Mouse (Mus musculus) midbrain, embryonic 15.5 days (tissue): ENCODE results near the gene Acyp1. TPM values are rescaled to one million over a fixed set of nuclear protein-coding genes. Genes with fewer than 3 reads are reported as not detected.
"Not testable (repeated sequence)": the region's sequence is repeated elsewhere in the genome, so short reads cannot be mapped to it uniquely, and the experiment has no call there.

Experiments used
- ATAC-seq: fragments of 200-750 bp; cut with Nextera tagmentation; replicated peaks from 2 replicates; pipeline ENCODE4 v1.8.0; 2017; ENCODE audit warnings: moderate TSS enrichment
- H3K27ac ChIP-seq: fragments of 300-500 bp; sonication (generic); 2 replicates; pipeline ENCODE4 v1.5.1; 2015; ENCODE audit warnings: mild to moderate bottlenecking, inconsistent platforms
- H3K27me3 ChIP-seq: fragments of 300-500 bp; sonication (generic); replicated peaks from 2 replicates; pipeline ENCODE4 v1.6.1; 2015; ENCODE audit warnings: inconsistent platforms
- H3K36me3 ChIP-seq: fragments of 300-500 bp; sonication (generic); replicated peaks from 2 replicates; pipeline ENCODE4 v1.6.1; 2015; ENCODE audit warnings: inconsistent platforms
- H3K4me1 ChIP-seq: fragments of 300-500 bp; sonication (generic); 2 replicates; pipeline ENCODE4 v1.6.1; 2015; ENCODE audit warnings: inconsistent platforms
- H3K4me2 ChIP-seq: fragments of 300-500 bp; sonication (generic); 2 replicates; pipeline ENCODE4 v1.6.1; 2015; ENCODE audit warnings: inconsistent platforms, mild to moderate bottlenecking, moderate library complexity
- H3K4me3 ChIP-seq: fragments of 300-500 bp; sonication (generic); 2 replicates; pipeline ENCODE4 v1.5.1; 2015; ENCODE audit warnings: mild to moderate bottlenecking, inconsistent platforms
- H3K9ac ChIP-seq: fragments of 300-500 bp; sonication (generic); 2 replicates; pipeline ENCODE4 v1.6.1; 2015; ENCODE audit warnings: mild to moderate bottlenecking, inconsistent platforms
- H3K9me3 ChIP-seq: fragments of 300-500 bp; sonication (generic); 2 replicates; pipeline ENCODE4 v1.6.1; 2016; ENCODE audit warnings: inconsistent platforms
- WGBS: fragments of 180-500 bp; shearing (Covaris S2); methylation state at CpG from one replicate; pipeline ENCODE4 v1.1.7; 2015; ENCODE audit warnings: mixed read lengths; 5-methylcytosine and 5-hydroxymethylcytosine counted together
- polyA plus RNA-seq: library from polyadenylated mRNA; unstranded; fragments of >200 nt; fragmentation: Nextera tagmentation; extraction: Ambion mirVana; gene quantifications from 2 replicates; pipeline ENCODE4 v1.2.1, GENCODE M21; 2015

Acyp1 gene
- polyA plus RNA-seq, 1 experiment from 2014 or later, result 49.2 TPM

DNA sequence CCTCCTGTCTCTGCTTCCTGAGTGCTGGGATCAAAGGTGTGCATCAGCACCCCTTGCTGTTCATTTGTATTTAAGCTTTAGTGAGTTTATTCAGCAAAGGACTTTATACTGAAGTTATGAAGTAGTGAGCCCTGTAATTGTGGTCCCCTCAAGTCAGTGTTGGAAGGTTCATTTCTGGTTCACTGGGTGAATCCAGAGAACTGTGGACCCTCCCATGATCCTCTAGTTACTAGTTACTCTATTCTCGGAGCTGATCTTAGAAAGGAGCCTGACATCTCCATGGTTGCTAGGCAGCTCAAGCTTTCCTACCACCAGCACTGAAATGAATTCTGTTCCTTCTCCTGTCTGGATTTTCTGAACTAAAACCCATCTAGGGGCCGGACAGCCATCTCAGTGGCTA, 7.3 kb upstream of the Acyp1 start:
- no peak overlapping the region for H3K27ac ChIP-seq
- WGBS, result 89% methylated on average over 2 of the region's 2 CpGs
- ATAC-seq, result no peak
- peaks cover 8% of the 10 kb centered on the region; the same call in 1 of the 2 replicates for H3K36me3 ChIP-seq
- H3K9ac ChIP-seq, result no peak overlapping the region
- no peaks in the 10 kb centered on the region for H3K27me3 ChIP-seq
- no peaks in the 10 kb centered on the region for H3K4me1 ChIP-seq
- H3K4me3 ChIP-seq, result no peak overlapping the region
- H3K4me2 ChIP-seq, result no peak overlapping the region
- no peaks in the 10 kb centered on the region for H3K9me3 ChIP-seq

DNA sequence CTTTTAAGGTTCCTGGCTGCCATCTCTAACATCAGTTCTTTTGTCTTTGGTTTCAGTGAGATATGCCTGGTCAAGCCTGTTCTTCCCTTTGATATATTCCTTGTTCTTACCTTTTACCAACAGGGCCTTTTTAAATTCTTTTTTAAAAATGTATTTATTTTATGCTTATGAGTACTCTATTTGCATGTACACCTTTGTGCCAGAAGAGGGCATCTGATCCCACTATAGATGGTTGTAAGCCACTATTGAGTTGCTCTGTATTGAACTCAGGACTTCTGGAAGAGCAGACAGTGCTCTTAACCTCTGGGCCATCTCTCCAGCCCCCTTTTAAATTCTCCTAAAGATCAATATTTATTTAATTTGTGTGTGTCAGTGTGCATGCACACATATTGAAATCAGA, 4.7 kb upstream of the Acyp1 start:
- no peak overlapping the region for H3K9ac ChIP-seq
- H3K9me3 ChIP-seq, result no peaks in the 10 kb centered on the region
- ATAC-seq, result no peak
- H3K4me2 ChIP-seq, result no peak overlapping the region
- H3K36me3 ChIP-seq, result no peaks in the 10 kb centered on the region
- peaks cover 14% of the 10 kb centered on the region for H3K4me1 ChIP-seq
- H3K27ac ChIP-seq, result no peak overlapping the region
- peaks cover 7% of the 10 kb centered on the region; the same call in 1 of the 2 replicates for H3K27me3 ChIP-seq
- no peak overlapping the region for H3K4me3 ChIP-seq

DNA sequence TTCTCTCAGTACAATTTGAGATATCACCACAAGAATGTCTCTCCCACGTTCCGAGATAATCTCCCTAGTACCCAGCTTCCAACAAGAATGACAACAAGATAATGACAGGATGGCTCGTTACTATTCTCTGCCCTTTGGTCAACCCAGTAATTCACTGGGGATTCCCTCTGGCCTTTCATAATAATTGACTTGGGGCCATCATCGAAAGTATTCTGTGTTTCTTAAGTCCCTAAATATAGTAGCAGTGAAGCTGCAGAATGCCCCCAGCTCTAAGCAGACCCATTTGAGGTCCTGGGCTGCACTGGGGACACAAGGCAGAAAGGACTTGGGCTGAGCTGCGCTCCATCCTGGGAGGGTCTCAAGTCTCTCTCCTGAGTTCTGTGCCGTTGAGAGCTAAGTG, 4.0 kb upstream of the Acyp1 start:
- Histone ChIP-seq H3K9me3 (no peaks in the 10 kb centered on the region), H3K9ac (no peak overlapping the region), H3K4me2 (no peak overlapping the region), H3K27me3 (peaks cover 7% of the 10 kb centered on the region; the same call in 1 of the 2 replicates), H3K36me3 (no peaks in the 10 kb centered on the region), H3K27ac (no peak overlapping the region), H3K4me1 (peaks cover 17% of the 10 kb centered on the region), H3K4me3 (no peak overlapping the region)
- 79% methylated on average over 6 of the region's 6 CpGs for WGBS
- no peak for ATAC-seq

DNA sequence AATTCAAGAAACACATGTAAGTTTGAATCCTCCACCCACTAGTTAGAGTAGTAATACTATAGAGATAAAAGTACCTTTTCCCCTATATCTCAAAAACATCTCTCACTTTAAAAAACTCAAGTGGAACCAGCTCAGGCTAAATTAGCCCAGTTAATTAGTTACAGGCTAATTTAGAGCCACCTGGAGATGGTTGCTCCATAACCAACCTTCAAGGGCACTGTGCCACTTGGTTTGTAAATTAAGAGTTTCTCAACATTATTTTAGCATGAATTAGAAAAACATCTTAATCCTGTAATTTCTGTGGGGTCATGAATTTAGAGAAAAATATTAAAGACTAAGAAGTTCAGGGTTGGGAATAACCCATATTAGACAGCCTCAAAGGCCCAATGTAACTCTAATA, 3.3 kb upstream of the Acyp1 start:
- Histone ChIP-seq H3K4me2 (no peak overlapping the region), H3K27me3 (peaks cover 7% of the 10 kb centered on the region; the same call in 1 of the 2 replicates), H3K4me1 (peaks cover 17% of the 10 kb centered on the region), H3K9me3 (no peaks in the 10 kb centered on the region), H3K36me3 (no peaks in the 10 kb centered on the region), H3K9ac (no peak overlapping the region), H3K27ac (no peak overlapping the region), H3K4me3 (no peak overlapping the region)
- no peak for ATAC-seq

DNA sequence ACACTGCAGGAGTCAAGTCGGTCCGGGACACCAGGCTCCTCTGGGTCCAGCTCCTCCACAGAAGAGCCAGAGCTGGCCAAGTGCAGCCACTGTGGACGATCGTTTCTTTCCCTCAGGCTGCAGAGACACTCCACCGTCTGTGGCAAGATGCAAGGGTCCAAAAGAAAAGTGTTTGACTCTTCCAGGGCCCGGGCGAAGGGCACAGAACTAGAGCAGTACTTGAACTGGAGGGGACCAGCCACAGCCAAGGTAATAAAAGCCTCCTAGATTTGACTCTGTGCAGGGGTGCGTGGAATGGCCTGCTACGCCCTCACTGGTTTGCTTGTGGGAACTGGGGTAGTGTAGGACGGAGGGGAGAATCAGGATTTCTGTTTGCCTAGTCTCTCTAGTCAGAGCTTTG, 2.4 kb upstream of the Acyp1 start:
- no peak overlapping the region for H3K4me3 ChIP-seq
- 84% methylated on average over 10 of the region's 10 CpGs for WGBS
- H3K9ac ChIP-seq, result no peak overlapping the region
- no peaks in the 10 kb centered on the region for H3K9me3 ChIP-seq
- no peak overlapping the region for H3K4me2 ChIP-seq
- H3K27ac ChIP-seq, result no peak overlapping the region
- peaks cover 7% of the 10 kb centered on the region; the same call in 1 of the 2 replicates for H3K27me3 ChIP-seq
- H3K4me1 ChIP-seq, result peaks cover 17% of the 10 kb centered on the region
- no peaks in the 10 kb centered on the region for H3K36me3 ChIP-seq
- ATAC-seq, result no peak

DNA sequence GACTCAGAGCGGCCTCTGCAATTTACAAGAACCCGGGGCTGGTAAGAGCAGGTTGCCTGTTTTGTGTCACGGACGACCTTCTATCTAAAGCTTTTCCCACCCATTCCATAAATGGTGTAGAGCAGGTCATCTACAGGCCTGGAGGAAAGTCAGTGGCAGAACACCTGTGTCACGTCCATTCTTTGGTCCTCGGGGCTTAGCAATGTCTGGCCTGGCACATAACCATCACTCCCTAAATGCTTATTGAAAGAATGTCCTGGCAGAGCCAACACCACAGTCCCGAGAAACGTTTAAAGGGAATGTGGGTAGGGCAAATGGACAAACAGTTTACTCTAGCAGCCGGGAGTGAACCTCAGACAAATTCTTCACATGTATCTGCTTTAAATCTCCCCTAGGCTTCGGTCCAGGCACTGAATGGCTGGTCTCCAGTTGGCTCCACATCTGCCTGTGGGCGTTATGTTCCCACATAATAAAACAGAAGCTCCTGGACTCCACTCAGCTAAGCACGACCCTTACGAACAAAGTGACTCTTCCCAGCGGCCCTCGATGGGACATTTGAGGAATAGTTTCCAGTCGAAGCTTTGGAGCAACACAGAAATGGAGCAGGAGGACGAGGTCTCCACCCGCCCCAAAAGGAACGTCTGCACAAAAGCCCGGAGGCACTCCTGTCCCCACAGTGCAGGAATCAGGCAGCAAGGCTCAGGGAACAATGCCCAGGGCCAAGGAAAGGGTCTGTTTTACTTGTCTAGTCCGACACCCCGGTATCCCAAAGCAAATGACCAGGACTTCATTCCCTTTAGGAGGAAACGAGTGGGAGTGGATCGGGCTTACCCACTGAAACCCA, 1.1 kb upstream of the Acyp1 start:
- H3K9ac ChIP-seq, result peak overlapping the region; percentile 44; the same call in 1 of the 2 replicates
- H3K27ac ChIP-seq, result no peak overlapping the region
- H3K27me3 ChIP-seq, result peaks cover 7% of the 10 kb centered on the region; the same call in 1 of the 2 replicates
- H3K9me3 ChIP-seq, result no peaks in the 10 kb centered on the region
- H3K4me1 ChIP-seq, result peaks cover 17% of the 10 kb centered on the region
- ATAC-seq, result 0 out of 2 replicates have a peak, but pooled peaks have one; percentile 6
- no peaks in the 10 kb centered on the region for H3K36me3 ChIP-seq
- H3K4me2 ChIP-seq, result peak overlapping the region; percentile 87
- WGBS, result 66% methylated on average over 24 of the region's 24 CpGs
- H3K4me3 ChIP-seq, result peak overlapping the region; percentile 50

DNA sequence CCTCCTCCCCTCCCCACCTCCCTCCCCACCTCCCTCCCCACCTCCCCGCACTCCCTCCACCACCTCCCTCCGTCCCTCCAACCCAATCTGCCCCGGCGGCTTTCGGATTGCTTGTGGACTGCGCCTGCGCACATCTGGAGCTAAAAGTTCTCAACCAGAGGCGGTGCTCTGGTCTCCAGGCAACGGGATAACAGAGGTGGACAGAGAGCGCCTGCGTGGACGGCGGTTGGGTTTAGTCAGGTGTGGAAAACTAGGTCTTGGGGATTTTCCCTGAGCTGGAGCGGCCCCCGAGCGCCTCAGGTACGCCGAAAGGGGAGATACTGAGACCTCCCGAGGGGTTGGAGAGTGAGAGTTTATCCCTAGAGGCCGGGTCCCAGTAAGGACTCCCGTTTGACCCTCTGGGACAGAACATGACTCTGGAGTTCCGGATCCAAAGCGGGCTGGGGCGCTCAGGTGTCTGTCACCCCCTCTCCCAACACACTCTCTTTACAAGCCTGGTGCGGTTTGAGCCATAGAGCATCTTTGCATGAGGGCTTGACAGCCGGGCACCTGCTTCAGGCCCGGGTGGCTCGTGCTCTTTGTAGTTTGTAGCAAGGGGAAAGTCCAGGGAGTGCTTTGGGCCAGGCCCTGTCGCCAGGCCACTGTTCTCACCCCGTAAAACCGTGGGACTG, 383 bp upstream of the Acyp1 start, which contains the start of gene Zc2hc1c:
Gene Zc2hc1c, plus strand, starts transcription at position 106 of the 671 bp plus-strand sequence.
- Histone ChIP-seq H3K9ac (peak within 1 kb of the TSS; percentile 44), H3K4me2 (peak within 1 kb of the TSS; percentile 87), H3K9me3 (no peaks in the 10 kb centered on the region), H3K4me3 (peak within 1 kb of the TSS; percentile 50), H3K27ac (0 out of 2 replicates have a peak within 1 kb of the TSS, but pooled peaks have one; percentile 50), H3K27me3 (peaks cover 7% of the 10 kb centered on the region; the same call in 1 of the 2 replicates), H3K36me3 (no peaks in the 10 kb centered on the region), H3K4me1 (peaks cover 17% of the 10 kb centered on the region)
- WGBS, result 3% methylated on average over 30 of the region's 31 CpGs
- peak; percentile 93 for ATAC-seq

DNA sequence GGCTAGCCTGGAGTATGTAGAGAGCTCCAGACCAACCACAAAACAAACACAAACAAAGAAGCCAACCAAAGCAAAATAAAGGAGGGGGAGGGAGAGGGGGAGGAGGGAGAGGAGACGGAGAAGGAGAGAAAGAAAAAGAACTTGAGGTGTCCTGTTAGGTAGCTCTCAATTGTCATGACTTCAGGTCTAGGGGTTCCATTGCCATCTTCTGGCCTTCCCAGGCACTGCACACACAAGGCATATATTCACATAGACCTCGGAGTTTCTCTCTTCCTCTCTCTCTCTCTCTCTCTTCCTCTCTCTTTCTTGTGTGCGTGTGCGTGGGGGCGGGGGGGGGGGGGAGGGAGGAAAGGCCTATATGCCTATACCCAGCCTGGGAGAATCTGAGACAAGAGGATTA, 1.3 kb downstream of the Acyp1 start:
- H3K4me1 ChIP-seq, result peaks cover 17% of the 10 kb centered on the region
- H3K27me3 ChIP-seq, result peaks cover 7% of the 10 kb centered on the region; the same call in 1 of the 2 replicates
- H3K27ac ChIP-seq, result no peak overlapping the region
- H3K9me3 ChIP-seq, result no peaks in the 10 kb centered on the region
- no peak overlapping the region for H3K4me2 ChIP-seq
- no peak overlapping the region for H3K4me3 ChIP-seq
- ATAC-seq, result no peak
- no peak overlapping the region for H3K9ac ChIP-seq
- H3K36me3 ChIP-seq, result no peaks in the 10 kb centered on the region
- 19% methylated on average over 2 of the region's 5 CpGs for WGBS

DNA sequence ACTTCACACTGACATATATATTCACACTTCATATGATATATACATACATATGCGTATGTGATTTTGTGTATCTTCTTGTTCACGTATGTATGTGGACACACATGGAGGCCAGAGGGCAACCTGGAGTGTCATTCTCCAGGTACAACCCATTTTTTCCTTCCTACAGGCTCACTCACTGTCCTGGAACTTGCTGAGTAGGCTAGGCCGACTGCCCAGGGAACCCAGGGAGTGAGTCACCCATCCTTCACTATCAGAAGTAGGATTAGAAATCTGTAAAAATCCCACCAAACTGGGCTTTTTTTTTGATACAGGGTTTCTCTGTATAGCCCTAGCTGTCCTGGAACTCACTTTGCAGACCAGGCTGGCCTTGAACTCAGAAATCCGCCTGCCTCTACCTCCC, 3.2 kb downstream of the Acyp1 start:
- H3K9me3 ChIP-seq, result no peaks in the 10 kb centered on the region
- H3K4me3 ChIP-seq, result no peak overlapping the region
- ATAC-seq, result no peak
- H3K4me2 ChIP-seq, result no peak overlapping the region
- peaks cover 17% of the 10 kb centered on the region for H3K4me1 ChIP-seq
- 96% methylated on average over 4 of the region's 4 CpGs for WGBS
- no peak overlapping the region for H3K27ac ChIP-seq
- H3K9ac ChIP-seq, result no peak overlapping the region
- peaks cover 5% of the 10 kb centered on the region; the same call in 1 of the 2 replicates for H3K27me3 ChIP-seq
- H3K36me3 ChIP-seq, result no peaks in the 10 kb centered on the region

DNA sequence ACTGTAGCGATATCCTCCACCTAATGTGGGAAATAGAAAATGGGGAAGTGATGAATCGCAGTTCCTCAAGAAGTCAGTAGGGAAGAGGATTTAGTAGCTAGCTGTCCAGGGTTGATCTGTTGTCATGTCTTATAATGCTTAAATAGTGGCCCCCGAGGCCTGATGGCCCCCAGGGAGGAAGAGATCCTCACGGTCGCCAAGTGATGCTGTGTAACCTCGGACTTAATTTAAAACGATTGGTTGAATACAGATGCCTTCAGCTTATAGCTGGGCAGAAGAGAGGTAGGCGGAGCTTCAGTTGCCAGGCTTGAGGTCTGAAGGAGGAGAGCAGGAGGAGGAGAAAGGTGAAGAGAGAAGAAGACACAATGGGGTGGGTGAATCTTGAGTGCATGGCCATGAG, 3.9 kb downstream of the Acyp1 start:
- no peak overlapping the region for H3K9ac ChIP-seq
- H3K4me3 ChIP-seq, result no peak overlapping the region
- H3K27me3 ChIP-seq, result no peaks in the 10 kb centered on the region
- no peak overlapping the region for H3K27ac ChIP-seq
- 70% methylated on average over 8 of the region's 8 CpGs for WGBS
- H3K9me3 ChIP-seq, result no peaks in the 10 kb centered on the region
- H3K4me2 ChIP-seq, result no peak overlapping the region
- ATAC-seq, result no peak
- peaks cover 18% of the 10 kb centered on the region for H3K4me1 ChIP-seq
- no peaks in the 10 kb centered on the region for H3K36me3 ChIP-seq

DNA sequence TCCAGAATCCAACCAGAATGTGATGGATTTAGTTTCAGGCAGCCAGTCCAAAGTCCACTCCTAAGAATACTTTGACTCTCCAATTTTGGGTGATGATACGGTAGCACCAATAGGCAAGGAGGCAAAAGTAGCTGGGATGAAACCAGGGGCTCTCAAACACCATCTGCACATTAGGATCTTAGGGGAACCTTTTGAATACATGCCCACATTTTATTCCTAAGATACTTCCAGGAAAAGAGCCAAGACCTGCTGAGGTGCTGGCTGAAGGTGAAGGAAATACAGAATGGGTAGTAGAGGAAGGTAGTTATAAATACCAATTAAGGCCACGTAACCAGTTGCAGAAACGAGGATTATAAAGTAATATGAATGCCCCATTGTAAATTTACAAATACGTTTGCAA, 6.5 kb downstream of the Acyp1 start:
- not testable (repeated sequence) for H3K27ac ChIP-seq, H3K27me3 ChIP-seq, H3K9me3 ChIP-seq, ATAC-seq, H3K9ac ChIP-seq, H3K4me1 ChIP-seq, H3K36me3 ChIP-seq, H3K4me3 ChIP-seq, H3K4me2 ChIP-seq
- WGBS, result 89% methylated on average over 2 of the region's 4 CpGs

DNA sequence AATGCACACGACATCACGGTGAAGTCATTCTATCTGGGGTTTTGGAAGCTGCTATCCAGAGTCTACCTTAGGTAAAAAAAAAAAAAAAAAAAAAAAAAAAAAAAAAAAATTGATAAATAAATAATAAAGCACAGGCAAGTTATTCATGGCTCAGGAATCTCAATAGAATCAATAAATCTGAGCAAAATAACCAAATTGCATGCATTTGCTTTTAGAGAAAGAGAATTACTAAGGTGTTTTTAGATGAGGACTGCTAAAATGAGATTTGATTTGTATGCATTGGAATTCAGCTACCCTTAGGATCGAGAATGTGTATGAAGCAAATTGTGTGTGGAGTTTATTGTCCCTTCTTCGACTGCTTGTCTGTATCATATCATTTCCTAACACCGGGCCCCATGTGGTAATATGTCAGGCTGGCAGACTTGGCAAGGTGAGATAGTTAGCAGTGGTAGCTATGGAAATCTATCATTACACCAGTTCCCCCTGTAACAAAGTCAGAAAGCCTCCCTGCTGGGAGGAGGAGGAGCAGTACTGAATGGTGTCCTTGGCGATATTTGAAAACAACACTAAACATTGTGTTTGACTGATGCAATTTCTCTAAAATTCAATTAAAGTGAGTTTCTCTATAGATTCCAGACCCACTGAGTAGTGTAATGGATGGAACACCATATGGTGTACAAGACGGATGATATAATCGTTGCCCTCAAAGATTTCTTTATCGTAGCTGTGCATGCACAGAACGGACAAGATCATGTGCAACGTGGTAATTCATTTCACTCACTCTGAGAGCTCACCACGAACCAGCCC, 7.2 kb downstream of the Acyp1 start:
- H3K4me1 ChIP-seq, result peaks cover 5% of the 10 kb centered on the region
- H3K4me2 ChIP-seq, result peak overlapping the region; percentile 79
- H3K9me3 ChIP-seq, result no peaks in the 10 kb centered on the region
- ATAC-seq, result no peak; the same call in 1 of the 2 replicates
- H3K9ac ChIP-seq, result no peak overlapping the region
- H3K27ac ChIP-seq, result no peak overlapping the region
- H3K36me3 ChIP-seq, result no peaks in the 10 kb centered on the region; the same call in 1 of the 2 replicates
- 64% methylated on average over 12 of the region's 12 CpGs for WGBS
- H3K4me3 ChIP-seq, result peak overlapping the region; percentile 91; the same call in 1 of the 2 replicates
- no peaks in the 10 kb centered on the region for H3K27me3 ChIP-seq
